8 mouse cellular contexts compared by ENCODE assay signal in the genomic region with DNA sequence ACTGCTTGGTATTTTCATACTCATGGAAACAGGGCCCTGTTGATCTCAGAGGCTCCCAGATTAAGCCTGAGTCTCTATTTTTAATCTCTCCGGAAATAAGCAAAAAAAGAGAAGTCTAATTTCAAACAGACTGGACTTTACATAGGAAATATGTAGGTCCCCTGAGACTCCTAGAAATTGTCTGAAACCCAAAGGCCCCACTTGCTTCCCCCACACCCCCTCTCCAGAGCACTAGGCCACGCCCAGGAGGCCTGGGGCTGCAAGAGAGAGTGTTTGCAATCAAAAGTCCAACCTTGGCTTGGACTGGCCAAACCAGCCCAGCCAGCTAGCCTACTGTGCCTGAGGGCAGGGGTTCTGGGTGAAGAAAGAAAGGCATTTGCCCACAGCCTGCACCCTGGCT.
DNase-seq lines count a peak whose midpoint lies in the region; ATAC-seq lines count a peak whose summit lies in the region.

No protein-coding gene starts in this region.

- H3K9ac ChIP-seq in lung, embryonic 16.5 days (ENCODE audit: low read length), result no peak overlapping the region

- no peaks in the 10 kb centered on the region for H3K9me3 ChIP-seq in embryonic facial prominence, embryonic 10.5 days
- H3K9me3 ChIP-seq in lung, embryonic 16.5 days (ENCODE audit: control insufficient read depth, low read length), result no peaks in the 10 kb centered on the region

- no peak overlapping the region for H3K4me2 ChIP-seq in lung, embryonic 16.5 days (ENCODE audit: low read depth, low read length)

- 56% methylated on average over 2 of the region's 2 CpGs for WGBS in embryonic facial prominence, embryonic 10.5 days
- 46% methylated on average over 2 of the region's 2 CpGs for WGBS in lung, embryonic 16.5 days

- peak; percentile 53 for DNase-seq in gastrocnemius, postnatal 25 days
- no peak for DNase-seq in gastrocnemius, postnatal 36 days
- peak; percentile 67 for DNase-seq in embryonic facial prominence, embryonic 10.5 days (ENCODE audit: low spot score)
- DNase-seq in kidney, adult 11 months, result peak; percentile 79
- DNase-seq in ovary, postnatal 14 days (ENCODE audit: low spot score), result no peak
- no peak for DNase-seq in cerebellum, adult 11-12 months
- no peak for DNase-seq in right cerebral cortex, postnatal 36 days (ENCODE audit: low spot score in 2 of 2)

- H3K36me3 ChIP-seq in embryonic facial prominence, embryonic 10.5 days (replicated peaks), result no peaks in the 10 kb centered on the region
- no peaks in the 10 kb centered on the region for H3K36me3 ChIP-seq in lung, embryonic 16.5 days (ENCODE audit: control insufficient read depth, insufficient read depth, low read length)

- H3K4me1 ChIP-seq in embryonic facial prominence, embryonic 10.5 days, result peaks cover 22% of the 10 kb centered on the region
- H3K4me1 ChIP-seq in lung, embryonic 16.5 days (replicated peaks; ENCODE audit: control insufficient read depth, insufficient read depth, low read length), result peaks cover 19% of the 10 kb centered on the region

- peak; percentile 80 for ATAC-seq in lung, embryonic 16.5 days (ENCODE audit: low read depth)

- no peak overlapping the region for H3K4me3 ChIP-seq in embryonic facial prominence, embryonic 10.5 days
- H3K4me3 ChIP-seq in lung, embryonic 16.5 days (ENCODE audit: low read length), result no peak overlapping the region

- H3K27me3 ChIP-seq in embryonic facial prominence, embryonic 10.5 days (replicated peaks; ENCODE audit: low read depth, poor library complexity, severe bottlenecking), result no peaks in the 10 kb centered on the region
- H3K27me3 ChIP-seq in lung, embryonic 16.5 days (ENCODE audit: control insufficient read depth, insufficient read depth, low read depth, low read length), result no peaks in the 10 kb centered on the region

- H3K27ac ChIP-seq in embryonic facial prominence, embryonic 10.5 days (replicated peaks), result peak overlapping the region; percentile 75
- peak overlapping the region; percentile 83 for H3K27ac ChIP-seq in lung, embryonic 16.5 days (ENCODE audit: low read length)

- intact Hi-C loops in gastrocnemius, postnatal 36 days (cut with DNase I), result no loop called here

Comparison
In these comparisons a context has a peak if more than half of its experiments do, and no peak if none do; other contexts are left out.
1. DNase-seq: peak in gastrocnemius, postnatal 25 days (single experiment), embryonic facial prominence, embryonic 10.5 days (single experiment) and kidney, adult 11 months (single experiment); none in gastrocnemius, postnatal 36 days (0 of 2), ovary, postnatal 14 days (single experiment), cerebellum, adult 11-12 months (single experiment) and right cerebral cortex, postnatal 36 days (0 of 2).